Mouse (Mus musculus): ENCODE results near the gene Polr1b.

GRCm38 (mm10) chr2:129066326-129066725, 34.5 kb upstream of the Polr1b start:
- TF ChIP-seq CTCF (IDR thresholded peaks at IDR 0.05; ENCODE audit: low read depth) (no peak), EP300 (IDR thresholded peaks at IDR 0.05; ENCODE audit: low read depth) (no peak)

Data from liver, embryonic 14.5 days (tissue).